Mouse (Mus musculus) kidney, adult 11 months (tissue): Measurements from ENCODE around the gene Alpk1.
A peak's percentile ranks its signal among the peaks of the same experiment; 100 is the strongest.

Source experiments
- DNase-seq: peaks from one replicate; pipeline ENCODE4 v3.0.0; 2022

Alpk1 gene

GRCm38 (mm10) chr3:127661646-127662531 is 118.4 kb downstream of the Alpk1 start:
- DNase-seq: no peak

GRCm38 (mm10) chr3:127660712-127661111 is 119.6 kb downstream of the Alpk1 start:
- DNase-seq: no peak

- DNase-seq: no peak
Measured at GRCm38 (mm10) chr3:127651742-127652653, 128.3 kb downstream of the Alpk1 start.

GRCm38 (mm10) chr3:127646156-127646825 is 134.0 kb downstream of the Alpk1 start:
- DNase-seq: no peak

- no peak for DNase-seq
Measured at GRCm38 (mm10) chr3:127642211-127642610, 138.1 kb downstream of the Alpk1 start.

- no peak for DNase-seq
Measured at GRCm38 (mm10) chr3:127640762-127641700, 139.3 kb downstream of the Alpk1 start.

- DNase-seq: no peak
Measured at GRCm38 (mm10) chr3:127639875-127640761, 140.2 kb downstream of the Alpk1 start.

- DNase-seq: no peak
Measured at GRCm38 (mm10) chr3:127634984-127635349, 145.4 kb downstream of the Alpk1 start.

- peak; percentile 39 for DNase-seq
Measured at GRCm38 (mm10) chr3:127634101-127634983, 146.0 kb downstream of the Alpk1 start.

- DNase-seq: no peak
Measured at GRCm38 (mm10) chr3:127633080-127634032, 147.0 kb downstream of the Alpk1 start, which contains the start of gene Neurog2. Gene Neurog2, plus strand, starts transcription at chr3:127633135.

GRCm38 (mm10) chr3:127632531-127632930 is 147.8 kb downstream of the Alpk1 start:
- no peak for DNase-seq

GRCm38 (mm10) chr3:127631582-127631981 is 148.7 kb downstream of the Alpk1 start:
- no peak for DNase-seq

- DNase-seq: no peak
Measured at GRCm38 (mm10) chr3:127630735-127631372, 149.5 kb downstream of the Alpk1 start.

- no peak for DNase-seq
Measured at GRCm38 (mm10) chr3:127630190-127630589, 150.1 kb downstream of the Alpk1 start.

GRCm38 (mm10) chr3:127628311-127629184 is 151.8 kb downstream of the Alpk1 start:
- no peak for DNase-seq

GRCm38 (mm10) chr3:127627956-127628310 is 152.4 kb downstream of the Alpk1 start:
- no peak for DNase-seq
